Mouse (Mus musculus) CH12.LX (cell line): ENCODE measurements around the gene Lhfpl3.

Experiments used
- BHLHE40 ChIP-seq: IDR thresholded peaks from 2 replicates; pipeline ENCODE4 v1.6.1; 2011; ENCODE audit warnings: mild to moderate bottlenecking, low read depth, low read length, improper control_type of control experiment
- CHD2 ChIP-seq: IDR thresholded peaks from 2 replicates; pipeline ENCODE4 v1.6.1; 2011; ENCODE audit warnings: low read length, improper control_type of control experiment
- CTCF ChIP-seq, 2 experiments: IDR thresholded peaks in 1 of 2; conservative IDR thresholded peaks in 1 of 2; 2 replicates each; pipeline ENCODE4 v1.5.1; 2011 to 2012; ENCODE audit warnings: low read depth in 2 of 2, low read length in 2 of 2, improper control_type of control experiment in 1 of 2, inconsistent platforms in 1 of 2, mild to moderate bottlenecking in 1 of 2, moderate library complexity in 1 of 2
- EP300 ChIP-seq: IDR thresholded peaks from 2 replicates; pipeline ENCODE4 v1.6.1; 2011; ENCODE audit warnings: low read length, improper control_type of control experiment
- ETS1 ChIP-seq: conservative IDR thresholded peaks from 2 replicates; pipeline ENCODE4 v1.6.1; 2012; ENCODE audit warnings: low read depth, mild to moderate bottlenecking, inconsistent platforms, low read length, improper control_type of control experiment, moderate library complexity
- HCFC1 ChIP-seq: IDR thresholded peaks from 2 replicates; pipeline ENCODE4 v1.6.1; 2012; ENCODE audit warnings: low read depth, mild to moderate bottlenecking, inconsistent platforms, low read length, improper control_type of control experiment
- MAX ChIP-seq: IDR thresholded peaks from 2 replicates; pipeline ENCODE4 v1.6.1; 2011; ENCODE audit warnings: low read length, improper control_type of control experiment
- MXI1 ChIP-seq: IDR thresholded peaks from 2 replicates; pipeline ENCODE4 v1.6.1; 2011; ENCODE audit warnings: mild to moderate bottlenecking, low read depth, low read length, improper control_type of control experiment
- MYC ChIP-seq: IDR thresholded peaks from 2 replicates; pipeline ENCODE4 v1.6.1; 2011; ENCODE audit warnings: low read depth, mild to moderate bottlenecking, improper control_type of control experiment, low read length
- NRF1 ChIP-seq: IDR thresholded peaks from 2 replicates; pipeline ENCODE4 v1.6.1; 2014; ENCODE audit warnings: low read depth, mild to moderate bottlenecking, inconsistent platforms, low read length, improper control_type of control experiment, moderate library complexity
- POLR2A ChIP-seq: IDR thresholded peaks from 2 replicates; pipeline ENCODE4 v1.6.1; 2011; ENCODE audit warnings: low read depth, mild to moderate bottlenecking, improper control_type of control experiment, low read length
- POLR2AphosphoS2 ChIP-seq: IDR thresholded peaks from 2 replicates; pipeline ENCODE4 v1.6.1; 2011; ENCODE audit warnings: low read depth, low read length, improper control_type of control experiment

DNA sequence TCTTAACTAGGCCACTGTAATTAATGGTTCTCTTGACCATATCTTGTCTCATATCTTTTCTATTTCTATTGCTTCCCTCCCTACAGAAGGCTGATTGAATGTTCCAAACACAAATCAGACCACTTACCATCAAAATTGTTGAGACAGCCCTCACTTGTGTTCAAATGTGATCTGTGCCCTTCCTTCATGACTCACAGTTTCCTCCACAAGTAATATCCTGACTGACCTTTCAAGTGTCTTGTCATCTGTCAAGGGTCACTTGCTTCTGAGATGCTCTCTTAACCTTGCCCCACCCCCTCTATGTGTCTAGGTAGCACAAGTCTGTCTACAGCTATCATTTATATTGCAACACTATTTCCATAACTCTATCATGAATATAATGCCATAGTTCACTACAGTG lies 154.1 kb downstream of the Lhfpl3 start:
- no peak for TF ChIP-seq NRF1
- no peak for TF ChIP-seq EP300
- no peak for TF ChIP-seq POLR2A
- no peak for TF ChIP-seq CTCF (conservative IDR thresholded peaks at IDR 0.05 in 1 of 2, IDR thresholded peaks at IDR 0.05 in 1 of 2; ENCODE audit: low read depth in 2 of 2, low read length in 2 of 2)
- no peak for TF ChIP-seq MAX
- TF ChIP-seq CHD2 = no peak
- no peak for TF ChIP-seq MXI1
- no peak for TF ChIP-seq ETS1
- TF ChIP-seq BHLHE40 = no peak
- no peak for TF ChIP-seq MYC
- no peak for TF ChIP-seq HCFC1
- TF ChIP-seq POLR2AphosphoS2 = no peak
